Mouse (Mus musculus): Measurements from ENCODE around the gene Cog4.
"Not testable (repeated sequence)": the region's sequence is repeated elsewhere in the genome, so short reads cannot be mapped to it uniquely, and the experiment has no call there.

Cog4 gene

GRCm38 (mm10) chr8:110892040-110892439 lies 45.6 kb downstream of the Cog4 start:
- DNase-seq = no peak

GRCm38 (mm10) chr8:110892913-110893312 lies 46.5 kb downstream of the Cog4 start:
- DNase-seq = peak; percentile 66

GRCm38 (mm10) chr8:110894851-110895250 lies 48.5 kb downstream of the Cog4 start:
- DNase-seq = no peak

DNA sequence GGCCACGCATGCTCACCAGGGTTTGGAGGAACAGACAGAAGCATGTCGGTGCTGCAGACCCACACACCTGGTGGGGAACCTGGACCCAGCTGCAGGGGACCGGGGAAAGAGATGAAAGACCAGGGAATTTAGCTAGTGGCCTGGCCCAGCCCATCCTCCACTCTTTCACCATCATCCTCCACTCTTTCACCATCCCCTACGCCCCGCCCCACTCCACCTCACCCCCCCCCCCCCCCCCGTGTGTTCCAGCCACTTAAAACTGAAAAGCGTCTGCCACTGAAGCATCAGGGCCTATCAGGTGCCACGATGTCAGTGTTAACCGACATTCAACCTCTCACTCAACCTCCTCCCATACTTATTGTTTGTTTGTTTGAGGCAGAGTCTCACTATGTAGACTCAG lies 48.9 kb downstream of the Cog4 start:
- no peak for DNase-seq

GRCm38 (mm10) chr8:110895812-110896211 lies 49.4 kb downstream of the Cog4 start:
- DNase-seq = no peak

DNA sequence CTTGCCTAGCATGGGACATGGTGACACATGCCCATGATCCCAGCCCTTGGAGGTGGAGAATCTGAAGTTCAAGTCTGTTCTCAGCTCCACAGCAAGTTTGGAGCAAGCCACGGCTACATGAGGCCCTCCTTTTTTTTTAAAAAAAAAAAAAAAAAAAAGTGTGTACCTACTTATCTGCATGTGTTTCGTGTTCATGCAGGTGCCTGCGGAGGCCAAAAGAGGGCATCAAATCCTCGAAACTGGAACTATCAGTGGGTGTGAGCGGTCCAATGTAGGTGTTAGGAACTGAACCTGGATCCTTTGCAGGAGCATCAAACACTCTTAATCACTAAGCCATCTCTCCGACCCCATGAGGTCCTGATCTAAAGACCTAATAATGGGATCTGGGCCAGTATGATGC lies 51.1 kb downstream of the Cog4 start:
- DNase-seq = no peak

DNA sequence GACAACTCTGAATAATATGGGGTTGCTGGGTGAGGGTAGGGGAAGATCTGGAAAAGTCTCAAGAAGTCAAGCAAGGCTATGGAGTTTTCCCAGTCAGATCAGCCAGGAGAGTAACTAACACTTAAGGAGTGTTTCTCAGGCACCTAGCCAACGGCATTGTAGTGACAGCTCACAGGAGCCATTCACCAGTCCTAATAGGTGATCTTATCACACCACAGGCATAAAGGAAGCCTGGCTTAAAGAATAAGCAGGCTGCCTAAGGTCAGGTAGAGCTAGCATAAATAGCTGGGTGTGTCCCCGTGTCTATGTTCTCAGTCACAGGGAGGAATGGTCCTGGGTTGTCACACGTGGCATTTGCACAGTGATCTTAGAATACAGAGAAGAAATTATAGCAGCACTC lies 54.7 kb downstream of the Cog4 start:
- no peak for DNase-seq

DNA sequence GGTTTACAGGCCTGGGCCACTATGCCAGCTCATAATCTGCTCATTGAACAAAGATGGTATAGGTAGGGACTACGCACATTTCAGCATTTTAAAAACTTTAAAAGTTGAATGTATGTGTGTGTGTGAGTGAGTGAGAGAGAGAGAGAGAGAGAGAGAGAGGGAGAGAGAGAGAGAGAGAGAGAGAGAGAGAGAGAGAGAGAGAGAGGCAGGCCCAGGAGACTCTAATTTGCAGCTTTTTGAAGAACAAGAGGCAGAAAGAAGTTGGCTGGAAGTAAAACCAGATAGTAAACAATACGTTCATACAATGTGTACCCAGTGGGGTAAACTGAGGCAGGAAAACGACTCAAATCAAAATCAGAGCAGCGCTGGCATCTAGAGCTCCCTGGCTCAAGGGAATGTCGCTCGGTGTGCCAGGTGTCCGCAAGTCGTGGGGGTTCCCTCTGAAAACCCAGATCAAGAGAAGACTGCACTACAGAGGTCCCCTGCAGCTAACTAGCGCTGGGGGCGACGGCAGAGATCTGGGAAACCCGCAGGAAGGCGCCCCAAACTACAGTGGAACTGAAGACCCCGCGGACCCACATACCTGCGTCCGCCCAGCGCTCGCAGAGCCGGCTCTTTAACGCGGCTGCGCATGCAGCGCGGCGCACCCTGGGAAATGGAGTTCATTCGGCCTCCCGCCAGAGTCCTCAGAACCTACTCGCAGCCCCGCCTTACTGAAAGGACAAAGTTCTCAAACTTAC lies 55.6 kb downstream of the Cog4 start, which contains the start of gene Fuk:
Gene Fuk (minus strand): TSS at position 650 of the 740 bp plus-strand sequence.
- DNase-seq = peak; percentile 78

- DNase-seq = no peak
Measured at GRCm38 (mm10) chr8:110902579-110902965, 56.2 kb downstream of the Cog4 start.

DNA sequence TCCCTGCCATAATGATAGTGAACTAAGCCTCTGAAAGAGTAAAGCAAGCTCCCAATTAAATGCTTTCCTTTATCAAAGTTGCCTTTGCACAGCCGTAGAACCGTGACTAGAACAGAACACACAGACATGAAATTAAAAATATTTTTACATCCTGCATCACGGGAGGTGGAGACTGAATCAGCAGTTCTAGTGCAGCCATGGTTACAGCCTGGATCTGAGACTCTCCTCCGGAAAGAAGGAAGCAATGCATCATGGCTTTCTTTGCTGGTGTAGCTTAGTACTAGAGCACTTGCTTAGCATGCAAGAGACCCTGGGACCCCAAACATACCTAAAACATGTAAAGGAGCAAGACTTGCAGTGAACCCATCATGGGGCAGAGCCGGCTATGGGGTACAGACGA lies 59.0 kb downstream of the Cog4 start:
- DNase-seq = no peak

- no peak for DNase-seq
Measured at GRCm38 (mm10) chr8:110906682-110907081, 60.3 kb downstream of the Cog4 start.

DNA sequence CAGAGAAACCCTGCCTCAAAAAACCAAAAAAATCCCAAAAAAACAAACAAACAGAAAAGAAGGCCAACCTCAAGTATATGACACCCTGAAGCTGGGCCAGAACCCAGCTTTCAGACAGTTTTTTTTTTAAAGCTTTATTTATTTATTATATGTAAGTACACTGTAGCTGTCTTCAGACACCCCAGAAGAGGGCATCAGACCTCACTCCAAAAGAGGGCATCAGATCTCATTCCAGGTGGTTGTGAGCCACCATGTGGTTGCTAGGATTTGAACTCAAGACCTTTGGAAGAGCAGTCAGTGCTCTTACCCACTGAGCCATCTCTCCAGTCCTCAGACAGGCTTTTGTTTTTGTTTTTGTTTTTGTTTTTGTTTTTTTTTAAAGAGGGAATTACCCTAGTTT lies 63.5 kb downstream of the Cog4 start:
- DNase-seq = not testable (repeated sequence)

DNA sequence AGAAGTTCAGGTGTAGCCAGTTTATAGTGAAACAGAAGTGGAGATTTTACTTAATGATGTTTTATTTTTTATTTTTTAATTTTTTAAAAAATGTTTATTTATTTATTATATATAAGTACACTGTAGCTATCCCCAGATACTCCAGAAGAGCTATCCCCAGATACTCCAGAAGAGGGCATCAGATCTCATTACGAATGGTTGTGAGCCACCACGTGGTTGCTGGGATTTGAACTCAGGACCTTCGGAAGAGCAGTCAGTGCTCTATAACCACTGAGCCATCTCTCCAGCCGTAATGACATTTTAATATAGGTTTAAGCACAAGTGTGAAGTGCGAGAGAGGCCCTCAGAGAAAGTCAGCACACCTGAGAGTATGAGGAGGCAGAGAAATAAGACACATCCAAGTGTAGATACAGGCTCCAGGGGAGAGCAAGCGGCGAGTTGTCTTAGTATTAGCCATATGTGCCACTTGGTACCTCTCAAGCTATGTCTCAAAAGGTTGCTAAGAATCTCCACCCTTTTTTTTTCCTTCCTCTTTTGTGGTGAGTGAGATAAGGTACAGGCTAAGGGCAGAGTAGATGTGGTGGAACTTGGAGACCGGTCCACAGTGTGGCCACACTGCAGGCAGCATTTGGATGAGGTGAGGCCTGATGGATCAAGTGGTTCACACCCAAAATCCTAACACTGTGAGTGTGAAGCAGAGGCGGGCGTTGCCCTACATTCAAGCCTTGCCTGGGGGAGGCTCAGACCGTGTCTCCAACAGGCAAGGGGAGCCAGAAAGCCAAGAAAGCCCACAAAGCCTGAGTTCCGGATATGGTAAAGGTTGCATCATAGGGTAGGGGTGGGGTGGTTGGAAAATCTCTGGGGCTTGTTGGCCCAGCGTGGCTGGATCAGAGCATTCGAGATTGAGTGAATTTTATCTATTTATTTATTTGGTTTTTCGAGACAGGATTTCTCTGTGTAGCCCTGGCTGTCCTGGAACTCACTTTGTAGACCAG lies 65.5 kb downstream of the Cog4 start:
- DNase-seq = no peak

GRCm38 (mm10) chr8:110917415-110917814 lies 71.0 kb downstream of the Cog4 start:
- DNase-seq = no peak

GRCm38 (mm10) chr8:110918027-110918426 lies 71.6 kb downstream of the Cog4 start:
- no peak for DNase-seq

DNA sequence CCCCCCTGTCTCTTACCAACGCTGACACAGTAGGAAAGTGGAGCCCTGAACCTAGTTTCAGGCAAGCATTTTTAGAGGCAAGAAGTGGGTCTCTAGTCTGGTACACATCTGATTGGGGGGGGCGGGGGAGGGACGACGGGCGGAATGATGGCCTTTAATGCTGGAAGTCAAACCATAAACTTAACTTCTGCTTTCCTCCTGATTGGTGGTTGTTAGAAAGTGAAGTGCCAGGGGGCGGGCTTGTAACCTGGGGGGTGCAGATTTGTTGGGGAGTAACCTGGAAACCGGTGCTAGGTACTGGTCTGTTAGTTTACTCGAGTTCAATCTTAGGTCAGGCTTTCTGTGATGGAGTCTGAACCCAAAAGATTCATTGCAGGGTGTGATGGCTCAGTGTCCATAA lies 72.1 kb downstream of the Cog4 start:
- DNase-seq = no peak

DNA sequence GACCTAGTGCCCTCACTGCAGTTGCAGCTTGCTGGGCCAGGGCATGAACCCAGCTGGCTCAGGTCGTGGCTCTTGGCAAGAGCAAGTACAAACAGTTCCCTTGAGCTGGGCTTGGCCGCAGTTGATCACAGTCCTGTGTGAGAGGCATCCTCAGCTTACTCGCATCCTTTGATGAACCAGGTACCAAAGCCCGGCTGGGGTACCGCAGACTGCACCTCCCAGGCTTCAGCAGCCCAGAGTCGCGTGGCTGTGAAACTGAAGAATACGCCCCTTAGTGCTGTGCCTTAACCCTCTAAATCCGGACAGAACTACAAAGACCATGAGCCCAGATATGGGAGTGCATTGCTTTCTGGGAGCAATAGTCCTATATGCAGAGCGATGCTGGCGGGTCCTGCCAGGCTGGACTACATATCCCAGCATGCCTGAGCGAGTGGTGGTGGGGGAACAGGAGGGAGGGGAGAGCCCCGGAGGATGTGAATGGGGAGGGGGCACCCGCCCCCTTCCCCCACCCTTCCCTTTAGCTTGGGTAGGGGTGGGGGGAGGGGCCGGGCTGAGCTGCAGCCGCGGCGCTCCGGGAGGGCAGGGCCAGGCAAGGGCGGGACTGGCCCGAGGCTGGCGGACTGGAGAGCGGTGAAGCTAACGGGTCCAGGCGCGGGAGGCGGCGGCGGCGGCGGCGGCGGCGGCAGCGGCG lies 73.1 kb downstream of the Cog4 start, which contains the start of gene St3gal2:
Gene St3gal2 (plus strand): TSS at position 582 of the 691 bp plus-strand sequence.
- DNase-seq = peak; percentile 89

- DNase-seq = no peak
Measured at GRCm38 (mm10) chr8:110920032-110920772, 73.8 kb downstream of the Cog4 start.

- no peak for DNase-seq
Measured at GRCm38 (mm10) chr8:110920773-110921277, 74.4 kb downstream of the Cog4 start.

- DNase-seq = no peak
Measured at GRCm38 (mm10) chr8:110921492-110922230, 75.3 kb downstream of the Cog4 start.

DNA sequence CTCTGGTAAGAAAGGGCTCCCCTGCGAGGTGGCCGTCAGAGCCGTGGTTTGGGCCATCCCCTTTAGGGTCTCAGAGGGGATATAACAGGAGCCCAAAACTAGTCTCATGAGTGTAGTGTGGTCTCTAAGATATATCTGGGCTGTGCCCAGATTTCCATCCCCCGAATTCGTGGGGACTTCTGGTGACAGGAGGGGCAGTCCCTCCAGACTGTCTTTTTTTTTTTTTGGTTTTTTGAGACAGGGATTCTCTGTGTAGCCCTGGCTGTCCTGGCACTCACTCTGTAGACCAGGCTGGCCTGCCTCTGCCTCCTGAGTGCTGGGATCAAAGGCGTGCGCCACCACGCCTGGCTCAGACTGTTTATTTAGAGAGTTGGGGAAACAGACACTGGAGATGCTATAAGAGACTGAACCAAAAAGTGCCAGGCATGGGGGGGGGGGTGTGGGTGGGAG lies 79.3 kb downstream of the Cog4 start:
- no peak for DNase-seq
